Mouse (Mus musculus) monocyte, adult 2 months (primary cell): Measurements from ENCODE around the gene Gm20883.
"Not testable (repeated sequence)": the region's sequence is repeated elsewhere in the genome, so short reads cannot be mapped to it uniquely, and the experiment has no call there.

Source experiments
- DNase-seq, 2 experiments: peaks; one replicate each; pipeline ENCODE4 v3.0.0; 2022; ENCODE audit warnings: low spot score in 2 of 2, low read depth in 1 of 2

Gene Gm20883

DNA sequence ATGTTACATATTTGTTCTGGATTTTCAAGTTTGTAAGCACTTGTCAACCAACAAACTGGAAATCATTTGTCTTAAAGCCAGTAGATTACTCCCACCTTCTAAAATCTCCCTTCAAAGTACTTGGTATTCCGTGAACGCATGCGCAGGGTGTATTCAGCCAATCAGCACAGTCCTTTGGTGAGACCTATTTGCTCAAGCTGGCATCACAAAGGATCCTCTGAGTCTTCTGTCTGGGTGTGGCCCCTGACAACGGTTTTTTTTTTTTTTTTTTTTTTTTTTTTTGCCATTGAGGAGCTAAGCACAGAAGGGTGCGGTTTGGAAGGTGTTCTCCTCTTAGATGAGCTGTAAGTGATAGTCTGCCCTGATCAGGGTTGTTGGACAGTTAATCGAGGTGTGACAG lies at the start of gene Gm20883:
Gm20883 (plus strand) TSS at position 301 of the 400 bp plus-strand sequence.
- DNase-seq, result not testable (repeated sequence)
